Mouse (Mus musculus) bone marrow, adult 2 months (tissue): ENCODE measurements around the gene Adgrd1.

Source experiments
- CTCF ChIP-seq: fragments of 200-500 bp; IDR thresholded peaks from 2 replicates; pipeline ENCODE4 v1.5.1; 2011; ENCODE audit warnings: low read length, control low read depth; ENCODE audit not compliant: control insufficient read depth, insufficient read depth
- POLR2A ChIP-seq: fragments of 200-500 bp; IDR thresholded peaks from 2 replicates; pipeline ENCODE4 v1.6.1; 2011; ENCODE audit warnings: low read depth, mild to moderate bottlenecking, control low read depth, low read length, borderline replicate concordance; ENCODE audit not compliant: control insufficient read depth

DNA sequence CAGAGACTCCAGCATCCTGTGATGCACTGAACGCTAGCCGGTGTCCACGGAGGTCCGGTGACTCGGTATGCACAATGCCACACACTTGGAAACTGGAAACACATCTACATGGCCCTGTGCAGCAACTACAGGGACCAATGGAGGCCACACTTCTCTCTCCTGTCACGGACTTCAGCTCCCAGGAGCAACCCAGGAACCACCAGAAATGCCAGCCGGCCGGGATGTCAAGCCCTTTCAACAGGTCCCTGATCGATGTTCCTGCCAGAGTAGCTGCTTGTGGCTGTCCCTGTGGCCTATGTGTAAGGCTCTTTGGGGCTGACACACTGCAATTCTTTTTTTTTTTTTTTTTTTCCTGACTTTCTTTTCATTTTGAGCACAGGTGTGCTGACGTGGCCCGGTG is 32.4 kb upstream of the Adgrd1 start:
- no peak for TF ChIP-seq POLR2A
- no peak for TF ChIP-seq CTCF
